Mouse (Mus musculus) C2C12 (cell line): Measurements from ENCODE around the gene Mybphl. TPM values are rescaled to one million over a fixed set of nuclear protein-coding genes. Genes with fewer than 3 reads are reported as not detected.

ENCODE experiments used
- H3K27me3 ChIP-seq: one replicate; pipeline ENCODE4 v1.6.1; 2011; ENCODE audit not compliant: control insufficient read depth, insufficient read depth, insufficient read length
- H3K36me3 ChIP-seq: one replicate; pipeline ENCODE4 v1.6.1; 2011; ENCODE audit not compliant: control insufficient read depth, insufficient read depth
- H3K4me3 ChIP-seq: one replicate; pipeline ENCODE4 v1.5.1; 2011; ENCODE audit warnings: mild to moderate bottlenecking, control low read depth; ENCODE audit not compliant: poor library complexity, insufficient read depth, severe bottlenecking
- H3K79me2 ChIP-seq: one replicate; pipeline ENCODE4 v1.6.1; 2011; ENCODE audit not compliant: control insufficient read depth, insufficient read depth
- H3K79me3 ChIP-seq: one replicate; pipeline ENCODE4 v1.6.1; 2011; ENCODE audit warnings: low read depth, control low read depth
- H3ac ChIP-seq: one replicate; pipeline ENCODE3; 2011; ENCODE audit warnings: low read depth; ENCODE audit not compliant: control insufficient read depth, insufficient read length
- CEBPB ChIP-seq: IDR thresholded peaks from one replicate; pipeline ENCODE4 v1.6.1; 2011; ENCODE audit warnings: low read depth, mild to moderate bottlenecking, control low read depth, moderate library complexity
- CTCF ChIP-seq: IDR thresholded peaks from one replicate; pipeline ENCODE4 v1.5.1; 2011; ENCODE audit not compliant: control insufficient read depth, insufficient read depth, insufficient read length
- FOSL1 ChIP-seq: IDR thresholded peaks from one replicate; pipeline ENCODE4 v1.8.0; 2011; ENCODE audit warnings: mild to moderate bottlenecking, low read length; ENCODE audit not compliant: poor library complexity, insufficient read depth, severe bottlenecking
- MAX ChIP-seq: IDR thresholded peaks from one replicate; pipeline ENCODE4 v1.6.1; 2011; ENCODE audit warnings: mild to moderate bottlenecking, control low read depth
- MYOD1 ChIP-seq: IDR thresholded peaks from one replicate; pipeline ENCODE4 v1.6.1; 2011; ENCODE audit warnings: low read depth; ENCODE audit not compliant: control insufficient read depth, insufficient read length
- MYOG ChIP-seq: IDR thresholded peaks from one replicate; pipeline ENCODE4 v1.6.1; 2011; ENCODE audit not compliant: control insufficient read depth, insufficient read length; ENCODE audit errors: extremely low read depth
- USF1 ChIP-seq: IDR thresholded peaks from one replicate; pipeline ENCODE4 v1.6.1; 2011; ENCODE audit warnings: low read depth, mild to moderate bottlenecking, control low read depth, moderate library complexity
- polyA plus RNA-seq: library from polyadenylated mRNA; unstranded; fragments of >200 nt; fragmentation: generic; extraction: Trizol; gene quantifications from one replicate; pipeline ENCODE4 v1.2.1, GENCODE M21; 2012; ENCODE audit warnings: missing spikeins

Mybphl gene
- polyA plus RNA-seq, 1 experiment, result not detected

DNA sequence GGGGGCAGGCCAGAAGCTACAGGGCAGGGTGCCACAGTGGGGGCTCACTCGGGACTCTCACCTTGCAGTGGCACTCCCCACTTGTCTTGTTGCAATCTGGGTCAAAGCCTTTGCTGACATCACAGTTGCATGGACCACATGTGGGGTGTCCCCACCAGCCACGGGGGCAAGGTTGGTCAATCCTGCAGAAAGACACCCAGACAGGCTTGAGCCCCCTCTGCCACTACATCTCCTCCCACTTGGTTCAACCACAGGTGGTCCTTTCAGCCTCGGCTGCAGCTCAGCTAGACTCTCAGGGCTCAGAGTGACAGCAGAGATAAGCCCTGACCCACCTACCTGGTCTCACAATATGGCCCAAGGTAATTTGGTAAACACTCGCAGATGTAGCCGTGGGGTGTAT, 35.7 kb downstream of the Mybphl start:
- peaks cover 89% of the 10 kb centered on the region for H3K27me3 ChIP-seq
- H3K36me3 ChIP-seq, result no peaks in the 10 kb centered on the region
- TF ChIP-seq MYOD1 (no peak), MYOG (no peak), CEBPB (no peak), CTCF (no peak), USF1 (no peak), FOSL1 (no peak), MAX (no peak)
- H3K4me3 ChIP-seq, result no peak overlapping the region
- no peak overlapping the region for H3ac ChIP-seq
- no peaks in the 10 kb centered on the region for H3K79me2 ChIP-seq
- H3K79me3 ChIP-seq, result no peaks in the 10 kb centered on the region

DNA sequence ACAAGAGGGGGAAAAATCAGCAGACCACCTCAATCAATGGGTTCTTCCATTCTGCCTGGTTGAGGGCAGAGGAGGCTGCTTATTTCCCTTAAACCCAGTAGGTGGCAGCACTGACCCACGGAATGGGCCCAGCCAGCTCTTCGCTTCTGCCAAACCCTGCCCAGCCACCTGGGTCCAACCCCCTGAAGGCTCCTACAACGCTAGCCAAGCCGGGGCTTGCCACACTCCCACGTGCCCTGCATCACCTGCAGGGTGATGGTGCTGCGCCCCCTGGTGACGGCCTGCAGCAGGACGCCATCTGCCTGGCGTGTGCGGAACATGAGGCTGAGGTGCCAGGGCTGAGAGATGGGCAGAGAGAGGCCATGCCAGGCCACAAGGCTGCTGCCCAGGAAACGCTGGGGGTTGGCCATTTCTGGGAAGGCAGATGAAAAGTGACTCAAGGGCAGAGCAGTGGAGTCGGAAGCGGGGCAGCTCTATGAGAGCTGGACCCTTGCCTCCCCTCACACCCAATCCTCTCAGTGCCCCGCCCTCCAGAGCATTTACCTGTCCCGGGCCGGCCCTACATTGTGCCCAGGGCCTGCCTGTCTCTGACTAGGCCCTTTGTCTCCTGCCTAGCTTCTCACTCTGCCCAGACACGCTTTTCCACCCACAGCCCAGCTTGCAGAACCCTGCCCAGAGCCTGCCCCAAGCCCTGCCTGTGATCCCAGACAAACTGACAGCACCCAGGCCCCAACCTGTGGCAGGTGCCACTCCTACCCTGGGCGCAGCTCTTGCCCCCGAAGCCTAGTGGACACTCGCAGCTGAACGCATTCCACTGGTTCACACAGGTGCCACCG, 37.2 kb downstream of the Mybphl start:
- TF ChIP-seq CTCF (peak; percentile 95), MAX (peak; percentile 92), CEBPB (no peak), USF1 (peak; percentile 65), FOSL1 (no peak)
- no peaks in the 10 kb centered on the region for H3K79me2 ChIP-seq
- no peaks in the 10 kb centered on the region for H3K79me3 ChIP-seq
- H3K36me3 ChIP-seq, result no peaks in the 10 kb centered on the region
- peaks cover 89% of the 10 kb centered on the region for H3K27me3 ChIP-seq
- H3ac ChIP-seq, result no peak overlapping the region
- H3K4me3 ChIP-seq, result no peak overlapping the region

DNA sequence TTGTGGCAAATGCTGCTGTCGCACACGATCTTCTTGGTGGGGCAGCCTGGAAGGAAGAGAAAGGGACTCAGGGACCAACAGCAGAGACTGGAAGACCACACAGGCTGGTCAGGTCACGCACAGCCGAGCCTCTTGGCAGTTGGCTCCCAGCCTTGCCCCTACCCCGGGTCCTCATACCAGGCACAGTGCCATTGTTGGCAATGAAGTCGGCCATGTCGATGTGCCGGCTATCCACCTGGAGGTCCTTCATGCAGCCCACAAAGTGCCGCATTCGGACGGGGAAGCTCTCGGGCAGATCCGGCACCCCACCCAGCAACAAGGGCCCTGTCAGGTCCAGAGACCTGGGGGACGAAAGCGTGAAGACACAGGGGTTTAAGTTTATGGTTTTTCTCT, 37.8 kb downstream of the Mybphl start:
- no peak overlapping the region for H3ac ChIP-seq
- H3K27me3 ChIP-seq, result peaks cover 89% of the 10 kb centered on the region
- no peaks in the 10 kb centered on the region for H3K79me3 ChIP-seq
- H3K79me2 ChIP-seq, result no peaks in the 10 kb centered on the region
- H3K36me3 ChIP-seq, result no peaks in the 10 kb centered on the region
- TF ChIP-seq MAX (no peak), MYOD1 (no peak), USF1 (no peak), CTCF (no peak), FOSL1 (no peak), CEBPB (no peak), MYOG (no peak)
- no peak overlapping the region for H3K4me3 ChIP-seq

DNA sequence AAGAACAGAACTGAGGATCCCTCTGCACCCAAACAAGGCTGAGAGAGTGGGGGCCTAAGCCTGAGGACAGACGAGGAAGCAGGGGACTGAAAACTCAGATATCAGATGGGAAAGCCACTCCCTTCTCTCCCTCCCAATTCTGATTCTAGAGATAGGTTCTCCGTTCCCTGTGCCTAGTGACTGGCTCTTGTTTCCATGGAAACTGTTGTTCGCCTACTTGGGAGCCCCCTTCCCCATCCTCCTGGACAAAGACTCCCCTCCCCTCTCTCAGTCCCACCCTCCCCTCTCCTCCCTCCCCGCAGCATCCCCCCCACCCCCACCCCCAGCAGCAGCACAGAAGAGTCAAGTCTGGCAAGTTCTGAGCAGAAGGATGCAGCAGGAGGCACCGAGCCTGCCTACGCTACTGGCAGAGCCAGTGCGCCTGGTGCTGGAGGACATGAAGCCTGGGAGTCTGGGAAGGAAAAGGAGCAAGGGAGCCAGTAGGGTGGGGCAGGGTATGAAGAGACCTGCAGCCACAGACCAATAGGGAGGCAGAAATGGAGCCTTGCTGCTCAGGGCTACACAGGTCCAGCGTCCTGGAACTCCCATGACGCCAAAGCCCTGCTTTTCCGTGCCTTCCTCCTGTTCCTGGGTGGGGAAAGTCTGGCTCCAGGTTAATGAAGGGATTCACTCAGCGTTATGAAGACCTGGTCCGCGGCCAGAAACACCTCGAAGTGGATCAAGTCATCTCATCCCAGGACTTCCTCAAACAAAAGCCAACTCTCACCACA, 41.0 kb downstream of the Mybphl start:
- TF ChIP-seq MAX (no peak), FOSL1 (no peak), MYOD1 (no peak), CTCF (no peak), CEBPB (no peak)

DNA sequence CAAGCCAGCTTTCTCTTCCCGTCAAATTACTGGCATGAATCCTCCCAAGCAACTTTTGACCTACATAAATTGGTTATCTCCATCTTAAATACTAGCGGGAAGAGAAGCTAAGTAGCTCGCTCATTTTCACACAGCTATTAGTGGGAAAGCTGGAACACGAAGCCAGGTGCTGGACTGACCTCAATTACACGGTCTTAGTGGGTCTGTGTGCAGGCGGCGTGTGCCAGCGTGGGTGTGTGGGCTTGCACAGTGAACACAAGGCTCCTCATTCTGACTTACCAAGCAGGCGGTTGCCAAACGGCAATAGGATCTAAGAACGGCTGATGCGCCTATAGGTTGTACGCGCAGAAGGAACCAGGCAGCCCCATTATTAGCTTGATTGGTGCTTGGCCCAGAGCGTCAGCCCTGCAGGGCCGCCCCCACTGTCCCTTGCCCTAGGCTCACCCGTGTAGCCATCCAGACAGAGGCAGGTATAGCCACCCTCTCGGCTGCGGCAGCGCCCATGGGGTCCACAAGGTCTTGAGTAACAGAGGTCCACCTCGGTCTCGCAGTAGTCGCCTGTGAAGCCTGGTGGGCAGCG, 41.7 kb downstream of the Mybphl start:
- no peaks in the 10 kb centered on the region for H3K79me2 ChIP-seq
- H3K79me3 ChIP-seq, result no peaks in the 10 kb centered on the region
- no peak overlapping the region for H3ac ChIP-seq
- no peak overlapping the region for H3K4me3 ChIP-seq
- no peaks in the 10 kb centered on the region for H3K36me3 ChIP-seq
- H3K27me3 ChIP-seq, result peaks cover 85% of the 10 kb centered on the region
- TF ChIP-seq MYOD1, result no peak
- no peak for TF ChIP-seq USF1
- TF ChIP-seq CTCF, result no peak
- no peak for TF ChIP-seq FOSL1
- no peak for TF ChIP-seq MYOG
- no peak for TF ChIP-seq MAX
- no peak for TF ChIP-seq CEBPB

More for the DNA sequence above, 41.0 kb downstream of the Mybphl start:
- no peak overlapping the region for H3K4me3 ChIP-seq
- H3K79me2 ChIP-seq, result no peaks in the 10 kb centered on the region
- no peaks in the 10 kb centered on the region for H3K36me3 ChIP-seq
- H3K27me3 ChIP-seq, result peaks cover 89% of the 10 kb centered on the region
- H3K79me3 ChIP-seq, result no peaks in the 10 kb centered on the region
- no peak overlapping the region for H3ac ChIP-seq
